Mouse (Mus musculus) forebrain, embryonic 12.5 days (tissue): ENCODE measurements around the gene Cldn22. TPM values are rescaled to one million over a fixed set of nuclear protein-coding genes. Genes with fewer than 3 reads are reported as not detected.
A peak's percentile ranks its signal among the peaks of the same experiment; 100 is the strongest.

Experiments used
- ATAC-seq: fragments of 200-750 bp; cut with Nextera tagmentation; 2 replicates; pipeline ENCODE4 v1.8.0; 2017; ENCODE audit warnings: moderate TSS enrichment; ENCODE audit not compliant: low FRiP score
- H3K27ac ChIP-seq: fragments of 300-500 bp; sonication (generic); 2 replicates; pipeline ENCODE4 v1.5.1; 2016; ENCODE audit warnings: mild to moderate bottlenecking
- H3K27me3 ChIP-seq: fragments of 300-500 bp; sonication (generic); 2 replicates; pipeline ENCODE4 v1.6.1; 2016; ENCODE audit warnings: mild to moderate bottlenecking
- H3K36me3 ChIP-seq: fragments of 300-500 bp; sonication (generic); replicated peaks from 2 replicates; pipeline ENCODE4 v1.6.1; 2016; ENCODE audit warnings: mild to moderate bottlenecking
- H3K4me1 ChIP-seq: fragments of 300-500 bp; sonication (generic); 2 replicates; pipeline ENCODE4 v1.6.1; 2016
- H3K4me2 ChIP-seq: fragments of 300-500 bp; sonication (generic); 2 replicates; pipeline ENCODE4 v1.6.1; 2016; ENCODE audit warnings: mild to moderate bottlenecking, moderate library complexity
- H3K4me3 ChIP-seq: fragments of 300-500 bp; sonication (generic); replicated peaks from 2 replicates; pipeline ENCODE4 v1.5.1; 2016; ENCODE audit warnings: mild to moderate bottlenecking
- H3K9ac ChIP-seq: fragments of 300-500 bp; sonication (generic); 2 replicates; pipeline ENCODE4 v1.6.1; 2016; ENCODE audit warnings: mild to moderate bottlenecking
- H3K9me3 ChIP-seq: fragments of 300-500 bp; sonication (generic); 2 replicates; pipeline ENCODE4 v1.6.1; 2016
- WGBS: fragments of 180-500 bp; shearing (Covaris S2); methylation state at CpG from one replicate; pipeline ENCODE4 v1.1.7; 2016; 5-methylcytosine and 5-hydroxymethylcytosine counted together
- polyA plus RNA-seq: library from polyadenylated mRNA; unstranded; fragments of >200 nt; fragmentation: Nextera tagmentation; extraction: Ambion mirVana; gene quantifications from 2 replicates; pipeline ENCODE4 v1.2.1, GENCODE M21; 2016

The Cldn22 gene
- polyA plus RNA-seq = not detected in 2 replicates

- WGBS = 15% methylated on average over 13 of the region's 13 CpGs
- Histone ChIP-seq H3K36me3 (no peaks in the 10 kb centered on the region), H3K4me2 (no peak within 1 kb of the TSS), H3K9ac (no peak within 1 kb of the TSS), H3K4me1 (peaks cover 9% of the 10 kb centered on the region), H3K27ac (no peak within 1 kb of the TSS), H3K9me3 (no peaks in the 10 kb centered on the region), H3K4me3 (no peak within 1 kb of the TSS), H3K27me3 (no peaks in the 10 kb centered on the region)
- no peak for ATAC-seq
These were observed at the start of gene Cldn22 for GRCm38 (mm10) chr8:47824182-47824581. TSS of gene Cldn22 (plus strand) at chr8:47824482.

GRCm38 (mm10) chr8:47777415-47777814 lies 46.9 kb upstream of the Cldn22 start:
- Histone ChIP-seq H3K4me3 (no peak overlapping the region), H3K27ac (no peak overlapping the region), H3K9ac (no peak overlapping the region), H3K9me3 (no peaks in the 10 kb centered on the region), H3K27me3 (0 out of 2 replicates have a peak, but pooled peaks cover 3% of the 10 kb centered on the region), H3K36me3 (no peaks in the 10 kb centered on the region), H3K4me2 (no peak overlapping the region), H3K4me1 (no peaks in the 10 kb centered on the region)
- no peak for ATAC-seq
- WGBS = 92% methylated on average over 7 of the region's 7 CpGs

- 85% methylated on average over 6 of the region's 6 CpGs for WGBS
- ATAC-seq = no peak
- H3K9ac ChIP-seq = no peak overlapping the region
These were observed 44.7 kb upstream of the Cldn22 start for GRCm38 (mm10) chr8:47779589-47779988.

GRCm38 (mm10) chr8:47781881-47782280 lies 42.4 kb upstream of the Cldn22 start:
- Histone ChIP-seq H3K36me3 (no peaks in the 10 kb centered on the region), H3K9me3 (no peaks in the 10 kb centered on the region), H3K4me2 (no peak overlapping the region), H3K4me1 (no peaks in the 10 kb centered on the region), H3K27ac (no peak overlapping the region), H3K9ac (no peak overlapping the region), H3K27me3 (0 out of 2 replicates have a peak, but pooled peaks cover 3% of the 10 kb centered on the region), H3K4me3 (no peak overlapping the region)
- 89% methylated on average over 4 of the region's 4 CpGs for WGBS
- no peak for ATAC-seq

More at GRCm38 (mm10) chr8:47779589-47779988, 44.7 kb upstream of the Cldn22 start:
- no peak overlapping the region for H3K4me2 ChIP-seq
- H3K9me3 ChIP-seq = no peaks in the 10 kb centered on the region
- no peak overlapping the region for H3K27ac ChIP-seq
- H3K36me3 ChIP-seq = no peaks in the 10 kb centered on the region
- H3K27me3 ChIP-seq = 0 out of 2 replicates have a peak, but pooled peaks cover 3% of the 10 kb centered on the region
- no peaks in the 10 kb centered on the region for H3K4me1 ChIP-seq
- no peak overlapping the region for H3K4me3 ChIP-seq

GRCm38 (mm10) chr8:47783544-47783943 lies 40.7 kb upstream of the Cldn22 start:
- H3K36me3 ChIP-seq = no peaks in the 10 kb centered on the region
- 96% methylated on average over 2 of the region's 2 CpGs for WGBS

GRCm38 (mm10) chr8:47783944-47784343 lies 40.3 kb upstream of the Cldn22 start:
- H3K4me2 ChIP-seq = no peak overlapping the region
- no peaks in the 10 kb centered on the region for H3K9me3 ChIP-seq
- peaks cover 9% of the 10 kb centered on the region for H3K4me1 ChIP-seq
- no peak overlapping the region for H3K9ac ChIP-seq
- H3K4me3 ChIP-seq = no peak overlapping the region
- ATAC-seq = no peak
- H3K27me3 ChIP-seq = no peaks in the 10 kb centered on the region
- no peaks in the 10 kb centered on the region for H3K36me3 ChIP-seq
- WGBS = 92% methylated on average over 6 of the region's 6 CpGs
- H3K27ac ChIP-seq = no peak overlapping the region

More at GRCm38 (mm10) chr8:47783544-47783943, 40.7 kb upstream of the Cldn22 start:
- Histone ChIP-seq H3K4me1 (peaks cover 9% of the 10 kb centered on the region), H3K4me3 (no peak overlapping the region), H3K4me2 (no peak overlapping the region), H3K27me3 (no peaks in the 10 kb centered on the region), H3K9me3 (no peaks in the 10 kb centered on the region), H3K9ac (no peak overlapping the region), H3K27ac (no peak overlapping the region)
- no peak for ATAC-seq

- H3K27me3 ChIP-seq = no peaks in the 10 kb centered on the region
- no peak for ATAC-seq
- H3K4me2 ChIP-seq = no peak overlapping the region
- no peaks in the 10 kb centered on the region for H3K36me3 ChIP-seq
- no peak overlapping the region for H3K27ac ChIP-seq
- H3K4me3 ChIP-seq = no peak overlapping the region
- peaks cover 9% of the 10 kb centered on the region for H3K4me1 ChIP-seq
- 92% methylated on average over 7 of the region's 7 CpGs for WGBS
- no peaks in the 10 kb centered on the region for H3K9me3 ChIP-seq
- no peak overlapping the region for H3K9ac ChIP-seq
These were observed 39.8 kb upstream of the Cldn22 start for GRCm38 (mm10) chr8:47784436-47784835.

- Histone ChIP-seq H3K4me1 (peaks cover 9% of the 10 kb centered on the region), H3K36me3 (no peaks in the 10 kb centered on the region), H3K27me3 (no peaks in the 10 kb centered on the region), H3K4me3 (no peak overlapping the region), H3K9me3 (no peaks in the 10 kb centered on the region), H3K9ac (no peak overlapping the region), H3K27ac (no peak overlapping the region), H3K4me2 (no peak overlapping the region)
- WGBS = 96% methylated on average over 15 of the region's 15 CpGs
- ATAC-seq = no peak
These were observed 38.0 kb upstream of the Cldn22 start for GRCm38 (mm10) chr8:47786323-47786722.

- Histone ChIP-seq H3K9me3 (no peaks in the 10 kb centered on the region), H3K4me3 (no peak overlapping the region), H3K9ac (no peak overlapping the region), H3K27me3 (no peaks in the 10 kb centered on the region), H3K36me3 (no peaks in the 10 kb centered on the region), H3K4me2 (peak overlapping the region; percentile 24; the same call in 1 of the 2 replicates), H3K27ac (no peak overlapping the region), H3K4me1 (peaks cover 9% of the 10 kb centered on the region)
- ATAC-seq = 0 out of 2 replicates have a peak, but pooled peaks have one; percentile 53
- WGBS = 33% methylated on average over 10 of the region's 10 CpGs
These were observed 36.6 kb upstream of the Cldn22 start for GRCm38 (mm10) chr8:47787705-47788104.

- H3K36me3 ChIP-seq = no peaks in the 10 kb centered on the region
- H3K9me3 ChIP-seq = peaks cover 11% of the 10 kb centered on the region; the same call in 1 of the 2 replicates
- H3K9ac ChIP-seq = no peak overlapping the region
- H3K4me2 ChIP-seq = no peak overlapping the region
- WGBS = 71% methylated on average over 9 of the region's 9 CpGs
- H3K4me1 ChIP-seq = peaks cover 9% of the 10 kb centered on the region
- H3K4me3 ChIP-seq = no peak overlapping the region
- H3K27me3 ChIP-seq = no peaks in the 10 kb centered on the region
- ATAC-seq = no peak
- H3K27ac ChIP-seq = no peak overlapping the region
These were observed 32.3 kb upstream of the Cldn22 start for GRCm38 (mm10) chr8:47791986-47792385.

GRCm38 (mm10) chr8:47799438-47799837 lies 24.8 kb upstream of the Cldn22 start:
- Histone ChIP-seq H3K9ac (no peak overlapping the region), H3K9me3 (peaks cover under 1% of the 10 kb centered on the region; the same call in 1 of the 2 replicates), H3K27ac (no peak overlapping the region), H3K27me3 (no peaks in the 10 kb centered on the region), H3K4me3 (no peak overlapping the region), H3K36me3 (no peaks in the 10 kb centered on the region), H3K4me2 (no peak overlapping the region), H3K4me1 (no peaks in the 10 kb centered on the region)
- ATAC-seq = no peak
- 88% methylated on average over 6 of the region's 6 CpGs for WGBS

GRCm38 (mm10) chr8:47802349-47802748 lies 21.9 kb upstream of the Cldn22 start:
- 89% methylated on average over 2 of the region's 2 CpGs for WGBS
- ATAC-seq = no peak
- no peak overlapping the region for H3K27ac ChIP-seq
- H3K27me3 ChIP-seq = no peaks in the 10 kb centered on the region
- no peaks in the 10 kb centered on the region for H3K36me3 ChIP-seq
- H3K4me1 ChIP-seq = no peaks in the 10 kb centered on the region
- H3K4me3 ChIP-seq = no peak overlapping the region
- H3K9me3 ChIP-seq = no peaks in the 10 kb centered on the region
- no peak overlapping the region for H3K4me2 ChIP-seq
- no peak overlapping the region for H3K9ac ChIP-seq

GRCm38 (mm10) chr8:47804262-47804661 lies 20.0 kb upstream of the Cldn22 start:
- Histone ChIP-seq H3K4me2 (no peak overlapping the region), H3K27me3 (no peaks in the 10 kb centered on the region), H3K27ac (no peak overlapping the region), H3K36me3 (no peaks in the 10 kb centered on the region), H3K4me3 (no peak overlapping the region), H3K9me3 (no peaks in the 10 kb centered on the region), H3K9ac (no peak overlapping the region), H3K4me1 (no peaks in the 10 kb centered on the region)
- no peak for ATAC-seq
- 93% methylated on average over 1 of the region's 1 CpGs for WGBS
